Mouse (Mus musculus): ENCODE measurements at regions not wholly inside any gene's neighbourhood (a gene's known extent, or its start where the extent isn't known, plus 50 kb on each side); places are given as distances from the start of the nearest gene placed in this dataset.

GRCm38 (mm10) chr5:96936239-96936638, 61.2 kb upstream of the Bmp2k start:
- H3K4me2 ChIP-seq, result no peak overlapping the region
- H3K27me3 ChIP-seq (replicated peaks), result no peaks in the 10 kb centered on the region
- peak overlapping the region; percentile 36; the same call in 1 of the 2 replicates for H3K27ac ChIP-seq
- ATAC-seq, result no peak
- no peaks in the 10 kb centered on the region for H3K9me3 ChIP-seq (replicated peaks)
- H3K36me3 ChIP-seq, result no peaks in the 10 kb centered on the region
- peaks cover 66% of the 10 kb centered on the region for H3K4me1 ChIP-seq
- H3K4me3 ChIP-seq, result no peak overlapping the region
- 46% methylated on average over 3 of the region's 3 CpGs for WGBS (ENCODE audit: insufficient replicate concordance)
- H3K9ac ChIP-seq, result peak overlapping the region; percentile 12; the same call in 1 of the 2 replicates

- Histone ChIP-seq H3K27me3 (replicated peaks) (no peaks in the 10 kb centered on the region), H3K9ac (peak overlapping the region; percentile 47; the same call in 1 of the 2 replicates), H3K9me3 (replicated peaks) (no peaks in the 10 kb centered on the region), H3K27ac (peak overlapping the region; percentile 80), H3K4me1 (peaks cover 71% of the 10 kb centered on the region), H3K4me2 (peak overlapping the region; percentile 32), H3K4me3 (no peak overlapping the region), H3K36me3 (no peaks in the 10 kb centered on the region)
- peak; percentile 34 for ATAC-seq
- 51% methylated on average over 11 of the region's 11 CpGs for WGBS (ENCODE audit: insufficient replicate concordance)
Measured at GRCm38 (mm10) chr5:96938718-96939117, 58.8 kb upstream of the Bmp2k start.

- no peaks in the 10 kb centered on the region for H3K27me3 ChIP-seq (replicated peaks)
- WGBS (ENCODE audit: insufficient replicate concordance), result 14% methylated on average over 1 of the region's 1 CpGs
- ATAC-seq, result peak; percentile 47
- peak overlapping the region; percentile 32 for H3K4me2 ChIP-seq
- H3K4me3 ChIP-seq, result no peak overlapping the region
- peaks cover 74% of the 10 kb centered on the region for H3K4me1 ChIP-seq
- H3K9me3 ChIP-seq (replicated peaks), result no peaks in the 10 kb centered on the region
- peak overlapping the region; percentile 47 for H3K9ac ChIP-seq
- no peaks in the 10 kb centered on the region for H3K36me3 ChIP-seq
- peak overlapping the region; percentile 80 for H3K27ac ChIP-seq
Measured at GRCm38 (mm10) chr5:96939273-96939672, 58.2 kb upstream of the Bmp2k start.

GRCm38 (mm10) chr5:96940170-96941086, 57.1 kb upstream of the Bmp2k start:
- Histone ChIP-seq H3K4me1 (peaks cover 74% of the 10 kb centered on the region), H3K4me2 (peak overlapping the region; percentile 10; the same call in 1 of the 2 replicates)

GRCm38 (mm10) chr5:96941087-96941468, 56.4 kb upstream of the Bmp2k start:
- peak overlapping the region; percentile 80 for H3K27ac ChIP-seq
- no peak overlapping the region for H3K9ac ChIP-seq
- no peaks in the 10 kb centered on the region for H3K36me3 ChIP-seq
- H3K9me3 ChIP-seq (replicated peaks), result no peaks in the 10 kb centered on the region
- whole genome bisulfite sequencing (ENCODE audit: insufficient replicate concordance), result 49% methylated on average over 7 of the region's 7 CpGs
- no peak for ATAC-seq
- peaks cover 70% of the 10 kb centered on the region for H3K4me1 ChIP-seq
- no peak overlapping the region for H3K4me2 ChIP-seq
- no peak overlapping the region for H3K4me3 ChIP-seq
- no peaks in the 10 kb centered on the region for H3K27me3 ChIP-seq (replicated peaks)

More at GRCm38 (mm10) chr5:96940170-96941086, 57.1 kb upstream of the Bmp2k start:
- no peaks in the 10 kb centered on the region for H3K36me3 ChIP-seq
- no peak overlapping the region for H3K4me3 ChIP-seq
- H3K27me3 ChIP-seq (replicated peaks), result no peaks in the 10 kb centered on the region
- peak overlapping the region; percentile 80 for H3K27ac ChIP-seq
- peak overlapping the region; percentile 28 for H3K9ac ChIP-seq
- ATAC-seq, result peak; percentile 15; the same call in 1 of the 2 replicates
- H3K9me3 ChIP-seq (replicated peaks), result no peaks in the 10 kb centered on the region
- 67% methylated on average over 12 of the region's 12 CpGs for WGBS (ENCODE audit: insufficient replicate concordance)

- H3K9me3 ChIP-seq (replicated peaks), result no peaks in the 10 kb centered on the region
- H3K27ac ChIP-seq, result no peak overlapping the region
- ATAC-seq, result no peak
- peaks cover 65% of the 10 kb centered on the region for H3K4me1 ChIP-seq
- H3K27me3 ChIP-seq (replicated peaks), result no peaks in the 10 kb centered on the region
- 74% methylated on average over 2 of the region's 2 CpGs for WGBS (ENCODE audit: insufficient replicate concordance)
- no peaks in the 10 kb centered on the region for H3K36me3 ChIP-seq
- no peak overlapping the region for H3K9ac ChIP-seq
- no peak overlapping the region for H3K4me3 ChIP-seq
- H3K4me2 ChIP-seq, result no peak overlapping the region
Measured at GRCm38 (mm10) chr5:96941518-96941917, 56.0 kb upstream of the Bmp2k start.
